Mouse (Mus musculus) liver, adult 2 months (tissue): ENCODE data around the gene Itpka.

Experiments used
- CTCF ChIP-seq: fragments of 200-500 bp; IDR thresholded peaks from 2 replicates; pipeline ENCODE4 v1.5.1; 2011; ENCODE audit warnings: low read depth, low read length, control low read depth
- POLR2A ChIP-seq: fragments of 200-500 bp; IDR thresholded peaks from 2 replicates; pipeline ENCODE4 v1.6.1; 2011; ENCODE audit warnings: low read length, control low read depth; ENCODE audit not compliant: insufficient read depth; ENCODE audit errors: extremely low read depth

- no peak for TF ChIP-seq CTCF
- no peak for TF ChIP-seq POLR2A
Observed at GRCm38 (mm10) chr2:119727762-119728416, 14.2 kb upstream of the Itpka start.
